Mouse (Mus musculus) mouse embryonic stem cell (cell line): ENCODE measurements around the gene Zfp969.
"Not testable (repeated sequence)": the region's sequence is repeated elsewhere in the genome, so short reads cannot be mapped to it uniquely, and the experiment has no call there.

Source experiments
- in situ Hi-C, 2 experiments: fragments of 300-500 bp; cut with MboI; formaldehyde crosslinking; loops; 1 replicate in 1 of 2; 3 replicates in 1 of 2; pipeline ENCODE4 v1.14.3; 2019 to 2020; ENCODE audit warnings: low sequenced_read_pairs in 2 of 2, low pct_unique_long_range_greater_than_20kb in 1 of 2, mixed read lengths in 1 of 2; ENCODE audit not compliant: unreplicated experiment in 1 of 2

The Zfp969 gene

GRCm38 (mm10) chr2:175703546-175703945 is at the start of gene Zfp969:
Gene Zfp969, minus strand, starts transcription at chr2:175703646.
- in situ Hi-C loops = not testable (repeated sequence)

- in situ Hi-C loops = not testable (repeated sequence)
Observed at GRCm38 (mm10) chr2:175741237-175741636, 37.8 kb upstream of the Zfp969 start, which contains the start of gene Gm2007. Gene Gm2007, plus strand, starts transcription at chr2:175741537.

- in situ Hi-C loops = not testable (repeated sequence)
Observed at GRCm38 (mm10) chr2:175643678-175644077, 59.8 kb downstream of the Zfp969 start, which contains the start of gene Gm11007. Gene Gm11007, plus strand, starts transcription at chr2:175643978.
